Mouse (Mus musculus): Measurements from ENCODE around the gene Anks1.
"Not testable (repeated sequence)": the region's sequence is repeated elsewhere in the genome, so short reads cannot be mapped to it uniquely, and the experiment has no call there.

The Anks1 gene

DNA sequence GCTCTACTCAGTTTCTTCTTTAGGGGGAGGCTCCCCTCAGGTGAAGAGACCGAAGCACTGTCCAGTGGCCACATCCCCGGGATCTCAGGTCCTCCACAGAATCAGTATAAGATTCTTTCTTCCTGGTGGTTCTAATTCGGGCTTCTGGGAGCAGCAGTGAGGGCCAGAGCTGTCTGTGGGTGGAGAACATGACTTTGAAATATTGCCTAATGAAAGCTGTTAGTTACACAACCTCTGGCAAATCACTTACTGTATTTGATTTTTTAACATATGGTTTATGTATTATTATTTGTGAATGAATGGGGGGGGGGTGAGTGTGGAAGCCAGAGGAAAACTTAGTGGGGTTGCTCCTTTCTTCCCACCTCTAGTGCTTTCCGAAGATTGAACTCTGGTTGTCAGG, 22.7 kb downstream of the Anks1 start:
- no peak for DNase-seq (ENCODE audit: low read depth, low spot score)

DNA sequence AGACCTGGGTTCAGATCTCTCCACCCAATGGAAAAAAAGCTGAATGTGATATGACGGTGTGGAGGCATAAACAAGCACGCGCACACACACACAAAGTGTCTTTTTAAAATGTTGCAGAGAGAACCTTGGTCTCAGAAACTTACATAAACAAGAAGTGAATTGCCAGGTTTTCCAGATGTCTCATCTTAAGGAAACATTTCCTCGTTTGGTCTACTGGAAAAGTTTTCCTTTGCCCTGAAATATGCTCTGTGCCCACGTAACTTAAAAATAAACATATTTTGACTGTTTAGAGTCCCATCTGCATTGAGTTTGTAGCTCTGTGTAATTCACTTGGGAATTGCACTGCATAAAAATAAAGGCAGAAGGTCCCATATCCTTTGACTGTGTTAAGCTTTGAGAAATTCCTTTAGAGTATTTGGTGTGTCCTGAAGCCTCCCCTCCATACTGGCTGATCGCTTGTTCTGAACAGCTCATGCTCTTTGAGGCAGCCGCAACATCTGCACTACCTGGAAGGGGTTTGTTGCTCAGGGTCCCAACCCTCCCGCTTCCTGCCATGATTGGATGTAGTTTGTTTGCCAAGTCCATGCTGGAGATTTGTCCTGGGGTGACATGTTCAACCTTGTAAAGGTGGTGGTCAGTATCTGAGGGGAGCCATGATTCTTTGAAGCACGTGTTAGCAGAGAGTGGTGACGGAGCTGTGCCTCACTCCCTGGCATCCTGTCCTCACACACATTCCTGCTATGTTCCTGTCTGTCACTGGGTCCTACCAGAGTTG, 25.2 kb downstream of the Anks1 start:
- peak; percentile 8 for DNase-seq (ENCODE audit: low read depth, low spot score)

DNA sequence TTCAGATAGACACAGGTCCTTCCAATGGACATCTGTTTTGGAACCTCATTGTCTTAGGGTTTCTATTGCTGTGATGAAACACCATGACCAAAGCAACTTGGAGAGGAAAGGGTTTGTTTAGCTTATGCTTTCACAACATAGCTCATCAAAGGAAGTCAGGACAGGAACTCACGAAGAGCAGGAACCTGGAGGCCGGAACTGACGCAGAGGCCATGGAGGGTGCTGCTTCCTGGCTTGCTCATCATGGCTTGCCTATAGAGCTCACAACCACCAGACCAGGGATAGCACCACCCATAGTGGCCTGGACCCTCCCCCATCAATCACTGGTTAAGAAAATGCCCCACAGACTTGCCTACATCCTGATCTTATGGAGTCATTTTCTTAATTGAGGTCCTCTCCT, 26.0 kb downstream of the Anks1 start:
- DNase-seq (ENCODE audit: low read depth, low spot score) = no peak

DNA sequence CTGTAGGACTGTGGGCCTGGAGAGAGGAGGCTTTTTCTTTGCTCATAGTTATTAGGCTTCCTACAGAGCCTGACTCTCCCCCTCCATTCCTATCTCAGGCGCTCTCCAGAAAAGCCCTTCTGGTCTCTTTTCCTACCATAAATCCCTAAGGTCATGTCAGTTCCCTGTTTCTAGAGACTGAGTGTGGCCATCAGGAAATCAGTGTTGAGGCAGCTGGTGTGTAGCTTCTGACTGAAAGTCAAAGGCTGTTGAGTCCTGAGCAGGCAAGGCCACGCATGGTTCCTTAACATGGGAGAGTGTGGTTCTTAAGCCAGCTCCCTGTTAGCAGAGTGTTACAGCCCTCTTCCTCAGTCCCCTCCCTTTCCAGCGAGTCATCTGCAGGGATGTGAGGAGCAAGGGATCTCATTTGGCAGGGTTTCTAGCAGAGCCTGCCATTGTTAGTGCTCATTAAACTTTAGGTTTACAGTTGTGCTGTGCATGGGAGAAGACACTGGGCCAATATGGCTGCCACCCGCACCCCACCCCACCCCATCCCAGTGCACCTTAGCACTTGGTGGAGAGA, 28.0 kb downstream of the Anks1 start:
- no peak for DNase-seq (ENCODE audit: low read depth, low spot score)

DNA sequence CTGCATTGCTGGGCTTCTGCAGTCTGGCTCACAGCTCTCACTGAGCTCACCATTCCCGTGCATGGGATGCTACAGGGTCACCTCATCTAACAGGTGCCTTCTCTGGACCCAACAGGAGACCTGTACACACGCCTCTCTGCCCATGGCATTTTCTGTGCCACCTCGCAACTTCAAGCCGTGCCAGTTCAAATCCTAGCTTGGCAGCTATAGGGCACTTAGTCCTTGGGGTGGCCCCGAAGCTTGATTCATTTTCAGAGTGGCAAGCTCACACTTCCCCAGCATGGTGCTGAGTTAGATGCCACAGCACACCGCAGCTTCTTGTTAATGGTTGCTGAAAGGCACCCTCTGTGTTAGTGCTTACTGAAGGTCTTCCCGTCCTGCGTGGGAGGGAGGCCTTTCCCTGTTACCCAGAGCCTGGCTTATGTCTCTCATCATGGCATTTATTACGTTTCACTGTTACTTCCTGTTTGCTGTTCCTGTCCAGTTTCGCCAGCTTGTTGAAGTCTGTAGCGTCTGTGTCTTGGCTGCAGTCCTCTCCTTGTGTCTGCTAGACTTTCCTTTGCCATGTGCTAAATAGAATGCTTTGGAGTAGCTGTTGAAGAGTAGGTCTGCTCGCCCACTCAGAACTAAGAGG, 29.1 kb downstream of the Anks1 start:
- no peak for DNase-seq (ENCODE audit: low read depth, low spot score)

DNA sequence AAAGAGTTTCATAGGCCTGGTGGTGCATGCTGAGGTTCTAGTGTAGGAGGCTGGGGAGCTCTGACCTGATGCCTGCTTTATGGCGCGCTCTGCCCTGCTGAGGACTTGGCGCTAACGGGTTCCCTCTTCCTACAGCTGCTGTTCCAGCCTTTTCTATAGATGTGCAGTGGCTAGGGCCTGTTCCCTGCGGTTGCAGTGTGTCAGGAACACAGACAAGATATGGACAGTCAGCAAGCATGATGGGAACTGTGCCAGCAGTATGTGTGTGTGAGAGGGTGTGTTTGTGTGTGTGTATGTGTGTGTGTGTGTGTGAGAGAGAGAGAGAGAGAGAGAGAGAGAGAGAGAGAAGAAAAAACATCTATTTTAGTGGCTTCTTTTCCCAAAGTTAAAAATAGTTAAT, 29.9 kb downstream of the Anks1 start:
- no peak for DNase-seq (ENCODE audit: low read depth, low spot score)

DNA sequence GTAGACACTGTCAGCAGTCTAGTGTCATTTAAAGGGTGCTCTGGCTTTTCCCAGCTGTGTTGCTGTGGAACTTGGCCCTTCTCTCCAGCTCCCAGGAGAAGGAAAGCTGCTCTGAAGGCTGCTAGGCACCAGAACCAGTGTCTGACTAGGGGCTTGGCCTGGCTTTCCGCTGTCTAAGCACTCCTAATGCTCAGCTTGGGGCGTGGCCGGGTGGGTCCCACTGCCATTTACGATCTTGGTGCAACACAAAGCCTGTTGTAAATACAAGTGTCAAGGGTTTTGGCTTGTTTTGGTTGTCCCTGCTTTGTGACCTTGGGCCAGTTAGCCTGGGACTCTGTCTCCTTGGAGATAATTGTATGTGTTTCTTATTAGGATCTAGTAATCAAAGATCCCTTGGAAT, 31.2 kb downstream of the Anks1 start:
- no peak for DNase-seq (ENCODE audit: low read depth, low spot score)

DNA sequence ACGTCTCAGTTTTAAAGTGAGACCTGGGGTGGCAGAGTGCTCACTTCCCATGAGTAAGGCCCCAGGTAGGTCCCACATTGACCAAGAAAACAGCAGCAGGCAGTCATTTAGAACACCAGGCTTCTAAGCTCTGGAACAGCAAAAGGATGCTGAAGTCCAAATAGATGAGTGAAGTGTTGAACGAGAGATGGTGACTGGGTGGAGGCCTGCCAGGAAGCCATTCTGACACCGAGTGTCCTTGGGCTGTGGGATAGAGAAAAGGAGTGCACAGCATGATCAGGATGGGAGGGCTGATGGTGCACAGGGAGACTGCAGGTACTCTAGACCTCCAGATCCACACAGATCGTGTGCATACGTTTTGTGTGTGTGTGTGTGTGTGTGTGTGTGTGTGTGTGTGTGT, 32.1 kb downstream of the Anks1 start:
- DNase-seq (ENCODE audit: low read depth, low spot score) = no peak

DNA sequence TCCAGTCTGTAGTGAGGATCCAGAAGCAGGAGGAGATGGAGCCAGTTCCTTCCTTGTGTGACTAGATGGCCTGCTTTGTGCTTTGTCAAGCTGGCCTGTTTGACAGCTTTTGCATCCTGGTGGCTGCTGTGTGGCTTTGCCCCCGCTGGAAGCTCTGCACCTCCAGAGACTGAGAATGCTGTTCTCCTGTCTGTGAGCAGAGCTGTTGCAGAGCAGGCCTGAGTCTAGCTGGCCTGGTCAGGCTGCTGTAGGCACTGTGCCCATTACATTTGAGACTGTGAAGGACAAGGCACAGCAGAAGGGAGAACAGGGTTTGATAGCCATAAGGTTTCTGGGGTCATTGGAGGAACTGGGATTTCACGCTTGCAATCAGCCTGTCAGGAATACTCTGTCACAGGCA, 32.6 kb downstream of the Anks1 start:
- DNase-seq (ENCODE audit: low read depth, low spot score) = no peak

DNA sequence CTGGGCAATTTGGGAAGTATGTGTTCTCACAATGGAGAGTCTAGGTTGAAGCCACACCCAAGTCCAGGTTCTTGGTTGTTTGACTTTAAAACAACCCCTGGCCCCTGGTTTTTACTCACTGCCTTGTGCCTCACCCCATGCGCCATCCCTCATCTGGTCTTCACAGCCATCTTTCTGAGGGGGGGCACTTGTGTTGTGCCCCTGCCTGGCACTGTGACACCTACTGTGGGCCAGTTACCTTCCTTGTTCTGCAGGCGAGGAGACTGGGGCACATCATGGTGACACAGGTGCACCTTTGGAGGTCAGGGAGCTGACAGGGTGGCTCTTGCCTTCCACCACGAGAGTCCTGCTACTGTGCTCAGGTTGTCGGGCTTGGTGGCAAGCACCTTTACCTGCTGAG, 33.0 kb downstream of the Anks1 start:
- no peak for DNase-seq (ENCODE audit: low read depth, low spot score)

DNA sequence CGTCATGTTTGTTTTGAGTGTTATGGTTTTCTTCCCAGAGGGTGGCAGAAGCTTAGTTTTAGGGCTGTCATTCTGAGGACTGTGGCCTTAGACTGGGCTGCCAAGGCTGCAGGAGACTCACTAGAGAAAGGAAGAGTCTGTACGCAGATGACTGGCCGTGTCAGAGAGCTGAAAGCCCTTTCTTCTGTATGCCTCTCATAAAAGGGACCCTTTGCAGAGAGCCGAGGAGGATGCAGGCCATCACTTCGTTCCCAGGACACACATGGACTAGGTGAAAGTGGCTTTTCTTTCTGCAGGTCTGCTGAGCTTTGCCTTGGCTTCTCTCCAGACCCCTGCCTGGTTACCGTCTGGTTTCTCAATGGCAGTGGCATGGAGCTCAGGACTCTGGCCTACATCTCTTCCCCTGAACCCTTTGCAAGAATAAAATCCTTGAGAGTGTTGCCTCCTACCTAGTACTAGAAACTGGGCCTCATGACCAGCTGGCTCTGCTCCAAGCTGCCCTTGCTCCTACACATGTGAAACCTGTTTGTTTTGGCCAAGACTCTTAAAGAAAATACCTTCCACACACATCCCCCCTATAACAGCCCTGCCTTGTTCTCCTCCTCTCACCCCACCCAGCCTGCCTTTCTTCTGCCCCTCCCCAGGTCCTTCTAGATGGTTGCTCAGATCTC, 36.6 kb downstream of the Anks1 start:
- DNase-seq (ENCODE audit: low read depth, low spot score) = no peak

DNA sequence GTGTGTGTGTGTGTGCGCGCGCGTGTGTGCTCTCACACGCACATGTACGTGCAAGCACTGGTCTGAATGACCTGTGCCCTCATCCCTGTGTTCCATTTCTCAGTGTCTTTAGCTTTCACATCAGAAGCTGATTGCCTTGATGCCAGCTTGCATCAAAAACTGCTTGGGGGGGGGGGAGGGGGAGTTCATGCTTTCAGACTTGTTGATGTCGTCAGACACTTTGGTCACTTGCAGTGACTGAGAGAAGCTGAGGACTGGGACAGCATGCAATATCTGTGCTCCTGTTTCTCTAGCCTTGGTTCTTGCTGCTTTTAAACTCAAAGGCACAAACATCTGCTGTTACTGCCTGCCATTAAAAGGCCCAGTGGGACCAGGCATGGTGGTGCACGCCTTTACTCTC, 37.3 kb downstream of the Anks1 start:
- DNase-seq (ENCODE audit: low read depth, low spot score) = no peak

DNA sequence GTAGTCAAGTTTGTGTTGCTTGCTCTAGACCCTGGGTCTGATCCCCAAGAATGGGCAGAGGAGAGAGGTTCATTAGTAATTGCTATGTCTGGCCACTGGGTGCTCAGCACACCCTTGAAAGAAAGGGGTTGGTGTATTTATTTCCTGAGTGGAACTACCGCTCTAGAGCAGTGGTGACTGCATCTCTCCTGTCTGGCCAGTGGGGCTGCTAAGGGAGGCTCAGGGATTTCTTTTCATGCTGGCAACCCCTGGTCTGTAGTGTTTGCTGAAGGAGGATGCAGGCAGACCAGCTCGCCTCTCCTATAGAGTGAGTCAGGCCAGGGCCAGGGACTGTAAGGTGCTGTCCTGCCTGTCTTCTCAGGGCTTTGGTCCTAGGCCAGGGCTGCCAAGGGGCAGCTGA, 38.0 kb downstream of the Anks1 start:
- DNase-seq (ENCODE audit: low read depth, low spot score) = no peak

DNA sequence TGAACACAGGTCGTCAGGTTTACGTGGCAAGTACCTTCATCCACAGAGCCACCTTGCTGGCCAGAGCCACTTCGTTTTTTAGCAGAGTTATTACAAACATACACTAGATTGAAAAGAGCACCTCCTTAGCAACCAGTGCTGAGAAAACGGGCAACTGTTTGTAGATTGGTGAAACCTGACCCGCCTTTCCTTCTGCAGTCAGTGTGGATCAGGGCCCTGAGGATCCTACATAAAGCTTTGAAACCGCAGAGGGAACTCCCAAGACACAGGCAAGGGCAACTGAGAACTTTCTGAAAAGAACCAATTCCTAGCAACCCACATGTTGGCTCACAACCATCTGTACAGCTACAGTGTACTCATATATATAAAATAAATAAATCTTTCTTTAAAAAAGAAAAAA, 44.0 kb downstream of the Anks1 start:
- DNase-seq (ENCODE audit: low read depth, low spot score) = no peak

DNA sequence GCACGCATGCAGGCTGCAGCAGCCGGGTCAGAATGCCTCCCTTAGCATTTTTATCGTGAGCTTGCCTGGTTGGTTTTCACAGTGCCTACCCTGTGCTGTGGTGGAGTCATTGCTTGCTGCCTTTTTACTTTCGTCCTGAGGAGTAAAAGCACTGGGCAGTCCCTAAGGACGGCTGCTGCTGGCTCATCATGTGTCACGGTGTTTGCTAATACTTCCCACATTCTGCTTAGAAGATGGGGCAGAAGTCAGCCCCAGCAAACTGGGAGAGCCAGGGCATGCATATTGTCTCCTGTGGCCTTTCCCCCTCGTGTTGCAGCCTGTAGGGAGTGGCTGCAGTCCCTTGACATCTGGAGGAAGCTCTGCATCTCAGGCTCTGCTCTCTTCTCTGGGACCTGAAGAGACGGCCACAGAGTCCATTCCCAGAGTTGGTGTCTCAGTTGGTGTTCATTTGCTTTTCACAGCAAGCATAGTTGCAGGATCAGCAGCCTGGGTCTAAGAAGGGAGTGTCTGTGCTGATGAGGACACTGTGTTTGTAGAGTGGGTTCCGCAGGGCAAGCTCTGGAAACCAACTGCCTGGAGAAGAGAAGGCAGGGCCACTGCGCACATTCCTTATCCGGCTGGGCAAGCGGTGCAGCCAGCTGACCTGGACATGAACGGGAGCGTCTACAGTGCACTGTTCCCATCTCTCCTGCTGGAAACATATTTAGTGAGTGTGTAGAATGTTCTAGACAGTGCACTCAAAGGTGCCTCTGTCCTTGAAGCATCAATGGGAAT, 45.7 kb downstream of the Anks1 start:
- DNase-seq (ENCODE audit: low read depth, low spot score) = no peak

DNA sequence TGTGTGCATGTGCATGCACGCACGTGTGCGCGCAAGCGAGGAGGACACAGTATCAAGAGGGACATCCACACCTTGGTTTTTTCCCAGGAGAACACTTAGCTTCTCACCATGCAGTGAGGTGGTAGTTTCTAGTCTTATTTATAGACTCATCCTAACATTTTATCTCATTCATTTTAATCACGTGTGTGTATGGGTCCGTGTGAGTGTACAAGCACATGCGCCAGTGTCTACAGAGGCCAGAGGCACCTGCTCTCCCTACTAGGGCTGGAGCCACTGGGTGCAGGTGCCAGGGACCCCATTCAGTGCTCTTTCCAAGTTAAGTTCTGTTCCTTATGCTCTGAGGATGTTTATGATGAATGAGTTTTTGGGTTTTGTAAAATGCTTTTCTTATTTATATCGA, 48.5 kb downstream of the Anks1 start:
- no peak for DNase-seq (ENCODE audit: low read depth, low spot score)

DNA sequence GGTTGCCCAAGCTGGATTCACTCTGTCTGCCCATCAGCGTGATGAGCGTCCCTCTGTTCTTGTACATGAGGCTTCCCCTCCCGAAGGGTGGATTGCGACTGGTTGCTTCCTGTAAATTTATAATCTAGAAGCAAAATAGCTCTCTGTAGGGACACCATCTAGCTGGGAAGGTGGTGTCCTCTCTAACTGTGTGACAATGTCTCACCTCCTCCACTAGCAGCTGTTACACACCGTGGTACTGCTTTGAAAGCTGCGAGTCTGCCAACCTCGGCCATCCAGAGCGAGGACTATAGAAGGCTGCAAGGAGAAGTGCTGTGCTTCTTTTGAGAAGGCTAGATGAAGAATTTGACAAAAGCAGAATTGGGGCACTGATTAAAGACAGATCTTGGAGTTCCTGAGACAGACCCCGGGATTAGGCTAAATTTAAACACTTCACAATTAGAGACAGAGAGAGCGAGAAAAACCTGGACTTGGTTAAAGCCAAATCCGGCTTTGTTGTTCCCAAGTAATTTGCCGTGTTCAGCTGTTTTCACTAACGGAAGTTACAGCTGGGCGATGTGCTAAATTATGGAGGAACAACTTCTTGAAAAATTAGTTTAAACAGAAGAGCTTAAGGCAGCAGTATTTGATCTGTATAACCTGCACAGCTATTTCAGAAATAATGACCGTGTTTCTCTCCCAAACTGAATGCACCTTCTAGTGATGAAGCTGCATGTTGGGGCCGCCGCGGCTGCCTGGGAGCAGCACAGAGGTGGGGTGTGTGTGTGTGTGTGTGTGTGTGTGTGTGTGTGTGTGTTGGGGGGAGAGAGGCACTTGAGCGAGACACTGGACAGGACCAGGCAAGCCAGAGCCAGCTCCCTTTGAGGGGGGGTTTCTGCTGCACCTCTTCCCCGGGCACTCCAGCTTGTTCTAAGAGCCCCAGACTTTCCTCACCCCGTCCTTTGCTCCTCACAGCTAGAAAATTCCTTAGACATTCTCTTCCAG, 51.3 kb downstream of the Anks1 start:
- peak; percentile 79 for DNase-seq (ENCODE audit: low read depth, low spot score)

DNA sequence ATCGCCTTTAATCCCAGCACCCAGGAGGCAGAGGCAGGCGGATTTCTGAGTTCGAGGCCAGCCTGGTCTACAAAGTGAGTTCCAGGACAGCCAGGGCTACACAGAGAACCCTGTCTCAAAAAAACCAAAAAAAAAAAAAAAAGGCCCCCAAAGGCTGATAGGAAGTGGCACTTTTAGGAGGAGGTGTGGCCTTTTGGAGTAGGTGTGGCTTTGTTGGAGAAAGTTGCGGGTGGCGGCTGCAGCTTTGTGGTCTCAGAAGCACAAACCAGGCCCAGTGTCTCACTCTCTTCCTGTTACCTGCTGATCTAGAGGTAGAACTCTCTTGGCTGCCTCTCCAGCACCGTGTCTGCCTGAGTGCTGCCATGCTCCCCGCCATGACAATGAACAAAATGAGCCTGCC, 54.0 kb downstream of the Anks1 start:
- not testable (repeated sequence) for DNase-seq (ENCODE audit: low read depth, low spot score)

DNA sequence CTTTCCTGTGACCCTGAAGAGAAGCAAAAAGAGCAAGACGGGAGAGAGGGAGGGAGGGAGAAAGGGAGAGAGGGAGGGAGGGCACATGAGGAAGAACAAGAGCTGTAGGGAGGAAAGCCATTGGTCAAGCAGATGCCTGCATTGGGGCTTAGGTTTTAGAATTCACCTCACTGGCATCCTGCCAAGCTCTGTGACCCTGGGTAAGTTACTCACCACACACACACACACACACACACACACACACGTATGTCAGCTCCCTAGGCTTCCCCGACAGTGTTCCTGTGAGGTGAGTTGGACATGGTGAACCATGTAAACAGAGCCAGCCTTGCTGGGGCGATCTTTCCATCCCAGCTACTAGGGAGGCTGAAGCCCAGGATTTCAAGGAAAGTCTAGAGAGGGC, 55.5 kb downstream of the Anks1 start:
- DNase-seq (ENCODE audit: low read depth, low spot score) = no peak

DNA sequence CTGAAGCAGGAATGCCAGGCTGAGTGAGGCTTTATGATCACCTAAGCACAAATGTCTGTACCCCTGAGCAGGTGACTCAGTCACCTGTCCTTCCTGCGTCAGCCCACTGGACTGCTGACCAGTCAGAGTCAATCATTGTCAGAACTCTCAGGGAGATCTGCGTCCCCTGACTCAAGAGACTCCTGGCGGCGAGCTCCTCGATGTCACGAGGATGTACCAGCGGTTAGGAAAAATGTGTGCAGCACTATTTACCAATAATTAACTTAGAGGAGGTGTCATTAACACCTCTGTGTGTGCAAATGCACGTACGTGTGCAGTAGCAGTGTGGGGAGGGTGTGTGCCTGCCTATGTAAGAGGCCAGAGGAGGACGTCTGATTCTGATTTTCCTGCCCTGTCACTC, 56.2 kb downstream of the Anks1 start:
- no peak for DNase-seq (ENCODE audit: low read depth, low spot score)

DNA sequence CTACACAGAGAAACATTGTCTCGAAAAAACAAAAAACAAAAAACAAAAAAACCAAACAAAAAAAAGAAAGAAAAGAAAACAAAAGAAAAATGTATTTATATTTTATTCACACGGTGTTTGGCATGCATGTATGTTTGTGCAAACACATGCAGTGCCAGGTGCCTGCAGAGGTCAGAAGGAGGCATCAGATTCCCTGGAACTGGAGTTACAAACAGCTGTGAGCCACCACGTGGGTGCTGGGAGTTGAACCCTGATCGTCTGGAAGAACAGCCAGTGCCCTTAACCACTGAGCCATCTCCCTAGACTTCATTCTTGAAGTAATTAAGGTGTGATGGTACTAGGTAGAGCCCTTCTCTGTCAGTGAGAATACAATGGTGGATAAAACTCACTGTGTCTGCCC, 57.0 kb downstream of the Anks1 start:
- DNase-seq (ENCODE audit: low read depth, low spot score) = no peak

All from telencephalon, adult 2 months (tissue).